Mouse (Mus musculus): ENCODE measurements around the gene Vav3.

The Vav3 gene

GRCm38 (mm10) chr3:109572871-109573270 is 232.4 kb downstream of the Vav3 start:
- no peak for DNase-seq (ENCODE audit: inconsistent age in 2 of 2, low spot score in 1 of 2)

DNA sequence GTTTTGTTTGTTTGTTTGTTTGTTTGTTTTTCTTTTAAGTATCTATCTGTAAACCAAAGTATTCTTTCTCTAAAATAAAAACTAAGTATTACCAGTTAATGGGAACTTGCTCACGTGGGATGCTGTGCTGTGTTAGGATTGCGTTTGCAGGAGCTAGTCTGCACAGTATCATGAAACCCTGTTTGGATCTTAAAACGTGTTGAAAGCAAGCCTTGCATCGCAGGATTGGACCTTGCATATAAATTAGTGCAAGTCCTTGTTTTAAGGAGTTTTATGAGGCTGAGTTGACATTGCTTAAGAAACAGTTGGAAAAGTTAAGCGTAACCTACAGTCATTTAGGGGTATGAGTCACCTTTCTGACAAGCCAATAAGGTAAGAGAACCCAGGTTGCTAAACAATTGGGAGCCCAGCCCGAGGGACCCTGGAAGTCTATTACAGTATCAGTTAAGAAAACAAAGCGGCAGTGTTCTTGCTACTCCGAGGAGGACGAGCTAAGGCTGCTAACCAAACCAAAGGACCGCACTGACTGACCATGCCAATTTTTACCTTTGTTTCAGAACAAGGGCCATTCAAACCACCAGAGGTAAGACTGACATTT is 233.2 kb downstream of the Vav3 start:
- DNase-seq (ENCODE audit: inconsistent age in 2 of 2, low spot score in 1 of 2): no peak

DNA sequence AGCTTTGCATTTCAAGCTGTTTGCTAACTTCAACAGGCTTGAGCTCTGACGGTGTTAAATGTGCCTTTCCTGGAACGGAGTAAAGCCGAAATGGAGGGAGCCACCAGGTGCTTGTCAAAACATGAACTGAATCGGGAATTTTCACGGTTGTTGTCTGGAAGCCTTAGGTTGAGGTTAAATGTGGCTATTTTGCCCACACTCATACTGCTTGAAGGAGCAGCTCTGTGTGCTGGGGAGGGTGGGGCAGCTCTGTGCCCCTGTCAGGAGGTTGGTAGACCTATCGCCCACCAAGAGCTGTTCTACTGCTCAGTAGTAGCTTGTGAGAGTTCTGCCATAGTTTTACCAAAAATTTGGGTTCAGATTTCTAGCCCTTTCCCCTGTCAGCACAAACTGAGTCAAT is 233.7 kb downstream of the Vav3 start:
- DNase-seq (ENCODE audit: inconsistent age in 2 of 2, low spot score in 1 of 2): no peak

DNA sequence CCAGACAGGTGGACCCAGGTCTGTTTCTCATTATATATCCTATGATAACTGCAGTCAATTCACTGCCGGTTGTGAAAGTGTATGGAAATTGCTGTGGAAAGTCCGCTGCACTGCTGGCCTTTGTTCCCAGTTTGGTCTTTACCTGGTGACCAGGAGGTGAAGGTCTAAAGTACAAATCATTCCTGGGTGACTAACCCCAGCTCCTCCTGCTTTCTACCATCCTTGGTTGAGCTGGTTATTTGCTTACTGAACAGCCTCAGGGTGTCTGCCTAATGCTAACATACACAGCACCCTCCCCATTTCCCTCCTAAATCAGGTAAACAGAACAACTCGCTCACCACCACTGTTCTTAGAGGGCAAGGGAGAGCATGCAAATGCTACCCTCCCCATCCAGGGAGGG is 237.9 kb downstream of the Vav3 start:
- no peak for DNase-seq (ENCODE audit: inconsistent age in 2 of 2, low spot score in 1 of 2)

- no peak for DNase-seq (ENCODE audit: inconsistent age in 2 of 2, low spot score in 1 of 2)
Observed at GRCm38 (mm10) chr3:109578983-109579382, 238.5 kb downstream of the Vav3 start.

- DNase-seq (ENCODE audit: inconsistent age in 2 of 2, low spot score in 1 of 2): no peak
Observed at GRCm38 (mm10) chr3:109585946-109586345, 245.5 kb downstream of the Vav3 start.

GRCm38 (mm10) chr3:109592970-109593369 is 252.5 kb downstream of the Vav3 start:
- DNase-seq (ENCODE audit: inconsistent age in 2 of 2, low spot score in 1 of 2): no peak

- no peak for DNase-seq (ENCODE audit: inconsistent age in 2 of 2, low spot score in 1 of 2)
Observed at GRCm38 (mm10) chr3:109596084-109596483, 255.6 kb downstream of the Vav3 start.

- no peak for DNase-seq (ENCODE audit: inconsistent age in 2 of 2, low spot score in 1 of 2)
Observed at GRCm38 (mm10) chr3:109600699-109601451, 260.4 kb downstream of the Vav3 start.

GRCm38 (mm10) chr3:109602753-109603152 is 262.3 kb downstream of the Vav3 start:
- no peak for DNase-seq (ENCODE audit: inconsistent age in 2 of 2, low spot score in 1 of 2)

- DNase-seq (ENCODE audit: inconsistent age in 2 of 2, low spot score in 1 of 2): no peak
Observed at GRCm38 (mm10) chr3:109606121-109606520, 265.7 kb downstream of the Vav3 start.

DNA sequence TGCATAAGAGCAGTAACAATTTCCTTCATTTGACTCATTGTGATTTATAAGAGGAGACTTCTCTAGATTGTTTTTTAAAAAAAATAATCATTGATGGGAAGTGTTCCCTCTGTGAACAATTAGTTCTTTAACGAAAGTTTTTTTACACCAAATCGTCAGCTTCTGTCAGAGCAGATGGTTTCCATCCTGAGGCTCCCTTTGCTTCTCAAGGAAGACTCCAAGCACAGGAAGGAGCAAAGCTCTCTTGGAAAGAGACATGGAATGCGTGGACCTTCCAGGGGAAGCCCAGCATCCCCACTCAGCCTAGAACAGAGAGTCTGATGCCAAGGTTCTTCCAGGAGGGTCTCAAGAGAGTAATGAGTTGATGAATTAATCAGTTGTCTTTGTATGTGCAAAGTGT is 281.3 kb downstream of the Vav3 start:
- no peak for DNase-seq (ENCODE audit: inconsistent age in 2 of 2, low spot score in 1 of 2)

DNA sequence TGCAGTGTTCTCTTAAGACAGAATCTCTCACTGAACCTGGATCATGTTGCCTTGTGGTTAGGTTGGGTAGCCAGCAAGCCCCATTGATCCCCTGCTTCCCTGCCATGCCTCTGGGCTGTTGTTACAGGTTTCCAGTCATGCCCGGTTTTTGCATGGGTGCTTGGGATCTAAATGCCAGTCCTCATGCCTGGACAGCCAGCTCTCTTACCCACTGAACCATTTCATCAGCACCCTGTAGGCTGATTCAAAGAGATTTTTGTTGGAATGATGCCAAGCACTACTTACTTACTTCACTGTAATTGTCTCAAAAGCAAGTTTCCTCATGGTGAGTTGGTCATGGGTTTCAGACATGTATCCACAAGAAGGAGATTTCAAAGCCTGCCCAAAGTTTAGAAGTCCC is 281.9 kb downstream of the Vav3 start:
- DNase-seq (ENCODE audit: inconsistent age in 2 of 2, low spot score in 1 of 2): no peak

DNA sequence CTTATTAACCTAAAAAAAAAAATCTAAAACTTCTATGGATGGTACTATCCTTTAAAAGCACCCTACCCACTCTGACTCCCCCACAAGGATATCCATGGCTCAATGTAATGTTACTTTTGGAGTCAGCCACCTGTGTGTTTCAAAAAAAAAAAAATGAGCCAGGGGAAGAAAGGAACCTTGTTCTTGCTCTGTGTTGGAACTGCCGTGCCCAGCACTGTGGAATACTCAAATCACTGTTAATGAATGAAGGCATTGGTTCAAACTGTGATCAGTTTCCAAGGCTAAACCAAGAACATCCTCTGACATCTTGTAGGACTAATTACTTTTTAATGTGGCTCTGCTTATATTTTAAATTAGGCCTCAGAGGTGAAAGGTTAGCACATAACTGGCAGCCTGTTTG is 282.4 kb downstream of the Vav3 start:
- DNase-seq (ENCODE audit: inconsistent age in 2 of 2, low spot score in 1 of 2): no peak

DNA sequence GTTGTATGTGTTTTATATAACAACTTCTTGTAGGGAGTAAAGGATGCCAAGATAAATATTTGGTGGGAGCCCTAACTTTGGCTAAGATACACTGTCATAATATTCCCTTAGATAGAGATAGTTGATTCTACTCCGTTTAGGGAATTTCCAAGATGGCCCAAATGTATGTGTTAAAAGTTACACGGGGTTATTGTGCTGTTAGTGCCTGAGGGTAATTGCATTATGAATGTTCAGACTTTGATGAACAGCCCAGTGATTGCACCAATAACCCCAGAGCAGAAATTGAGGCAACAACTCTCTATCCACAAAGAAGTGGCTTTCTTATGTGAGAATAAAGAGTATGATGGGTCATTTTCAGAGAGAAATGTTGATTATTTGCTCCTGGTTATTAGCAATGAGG is 283.3 kb downstream of the Vav3 start:
- DNase-seq (ENCODE audit: inconsistent age in 2 of 2, low spot score in 1 of 2): no peak

DNA sequence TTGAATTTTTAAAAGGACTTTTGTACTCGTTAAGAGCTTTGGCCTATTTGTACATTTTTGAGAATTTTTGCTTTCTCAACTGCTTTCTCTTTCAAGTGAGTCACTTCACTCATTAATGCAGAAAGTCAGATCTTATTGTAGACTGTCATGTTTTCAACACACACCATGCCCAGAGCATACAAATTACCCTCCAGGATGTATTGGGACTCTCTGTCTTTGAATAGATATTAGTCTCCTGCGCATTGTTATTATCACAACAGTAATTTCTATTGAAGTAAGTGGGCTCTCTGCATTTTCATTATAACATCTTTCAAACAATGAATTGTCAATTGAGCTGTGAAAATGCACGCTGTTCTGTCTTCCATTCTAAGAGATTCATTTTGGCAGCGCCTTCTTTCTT is 295.6 kb downstream of the Vav3 start:
- DNase-seq (ENCODE audit: inconsistent age in 2 of 2, low spot score in 1 of 2): no peak

DNA sequence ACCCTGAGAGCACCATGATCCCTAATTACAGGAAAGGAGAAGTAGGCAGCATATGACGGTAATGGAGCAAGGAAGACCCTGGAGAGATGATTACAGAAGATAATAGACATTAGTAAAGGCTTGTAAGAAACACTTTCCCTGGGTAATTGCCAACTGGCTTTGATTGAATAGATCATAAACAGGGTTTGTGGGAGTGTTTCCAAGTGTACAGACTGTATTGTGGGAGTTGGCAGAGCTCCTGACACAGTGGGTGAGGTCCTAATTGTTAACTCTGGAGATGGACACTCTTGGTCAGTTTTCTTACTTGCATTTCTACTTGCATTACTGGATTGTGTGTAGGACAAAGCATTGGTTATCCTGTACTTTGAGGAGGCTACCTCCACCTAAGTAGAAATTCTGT is 298.9 kb downstream of the Vav3 start:
- no peak for DNase-seq (ENCODE audit: inconsistent age in 2 of 2, low spot score in 1 of 2)

GRCm38 (mm10) chr3:109640796-109641195 is 300.3 kb downstream of the Vav3 start:
- no peak for DNase-seq (ENCODE audit: inconsistent age in 2 of 2, low spot score in 1 of 2)

GRCm38 (mm10) chr3:109648242-109648641 is 307.8 kb downstream of the Vav3 start:
- no peak for DNase-seq (ENCODE audit: inconsistent age in 2 of 2, low spot score in 1 of 2)

GRCm38 (mm10) chr3:109651479-109651878 is 311.0 kb downstream of the Vav3 start:
- DNase-seq (ENCODE audit: inconsistent age in 2 of 2, low spot score in 1 of 2): no peak

GRCm38 (mm10) chr3:109652860-109653631 is 312.6 kb downstream of the Vav3 start:
- DNase-seq (ENCODE audit: inconsistent age in 2 of 2, low spot score in 1 of 2): no peak

DNA sequence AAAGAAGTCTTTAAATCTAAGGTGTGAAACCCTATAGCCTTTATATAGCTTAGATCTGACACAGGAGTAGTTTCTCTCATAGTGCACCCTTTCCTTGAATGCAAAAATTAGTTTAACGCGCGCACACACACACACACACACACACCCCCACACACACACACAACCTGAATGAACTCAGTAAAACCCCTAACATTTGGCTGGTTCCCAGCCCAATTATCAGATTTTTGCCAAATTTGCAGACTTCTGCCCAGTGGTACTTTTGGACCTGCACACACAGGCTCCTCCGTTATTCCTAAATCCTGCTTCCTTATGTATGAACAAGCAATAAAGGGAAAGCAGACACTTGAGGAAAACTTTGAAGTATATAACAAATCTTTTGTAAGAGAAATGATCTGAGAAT is 313.9 kb downstream of the Vav3 start:
- no peak for DNase-seq (ENCODE audit: inconsistent age in 2 of 2, low spot score in 1 of 2)
